Mouse (Mus musculus) c-Kit-positive CD71-positive TER-119-positive erythroid progenitor cells, embryonic 14.5 days (primary cell): ENCODE results near the gene Tmem131l.
"Not testable (repeated sequence)": the region's sequence is repeated elsewhere in the genome, so short reads cannot be mapped to it uniquely, and the experiment has no call there.

Experiments used
- DNase-seq: peaks from one replicate; pipeline ENCODE4 v3.0.0-alpha.2; 2013; ENCODE audit warnings: low spot score

Gene Tmem131l

GRCm38 (mm10) chr3:83906185-83906584, 133.8 kb downstream of the Tmem131l start:
- DNase-seq, result no peak

- DNase-seq, result no peak
These were observed 134.8 kb downstream of the Tmem131l start for GRCm38 (mm10) chr3:83905161-83905560.

- no peak for DNase-seq
These were observed 135.6 kb downstream of the Tmem131l start for GRCm38 (mm10) chr3:83904176-83904958.

- no peak for DNase-seq
These were observed 137.0 kb downstream of the Tmem131l start for GRCm38 (mm10) chr3:83902943-83903342.

- no peak for DNase-seq
These were observed 137.5 kb downstream of the Tmem131l start for GRCm38 (mm10) chr3:83902459-83902858.

DNA sequence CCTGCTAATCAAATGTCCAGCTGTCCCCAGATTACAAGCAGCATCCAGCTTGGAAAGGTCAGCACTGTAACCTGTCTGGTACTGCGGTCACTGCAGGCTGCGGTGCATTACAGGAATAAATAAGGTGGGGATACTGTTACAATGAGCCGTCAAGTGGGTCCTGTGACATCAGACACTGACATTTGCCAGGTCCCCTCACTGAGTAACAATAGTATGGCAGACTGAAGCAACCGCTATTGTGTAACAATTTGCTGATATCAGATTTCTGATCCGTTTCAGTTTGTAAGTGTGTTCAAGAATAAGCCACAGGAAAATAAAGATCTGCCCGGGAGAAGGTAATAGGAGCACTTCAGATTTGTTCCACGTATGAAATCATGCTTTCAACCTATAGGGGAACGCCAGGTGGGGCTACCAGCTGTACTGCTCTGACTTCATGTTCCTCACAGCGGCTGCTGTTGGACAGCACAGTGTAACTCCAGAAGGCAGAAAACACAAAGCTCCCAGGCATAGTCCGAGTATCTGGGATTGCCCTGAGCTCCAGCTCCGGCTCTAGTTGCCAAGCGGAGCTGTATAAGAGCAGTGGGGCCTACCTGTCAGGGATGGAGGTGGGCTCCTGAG, 139.1 kb downstream of the Tmem131l start:
- DNase-seq, result no peak

GRCm38 (mm10) chr3:83899556-83899955, 140.4 kb downstream of the Tmem131l start:
- DNase-seq, result peak; percentile 20

DNA sequence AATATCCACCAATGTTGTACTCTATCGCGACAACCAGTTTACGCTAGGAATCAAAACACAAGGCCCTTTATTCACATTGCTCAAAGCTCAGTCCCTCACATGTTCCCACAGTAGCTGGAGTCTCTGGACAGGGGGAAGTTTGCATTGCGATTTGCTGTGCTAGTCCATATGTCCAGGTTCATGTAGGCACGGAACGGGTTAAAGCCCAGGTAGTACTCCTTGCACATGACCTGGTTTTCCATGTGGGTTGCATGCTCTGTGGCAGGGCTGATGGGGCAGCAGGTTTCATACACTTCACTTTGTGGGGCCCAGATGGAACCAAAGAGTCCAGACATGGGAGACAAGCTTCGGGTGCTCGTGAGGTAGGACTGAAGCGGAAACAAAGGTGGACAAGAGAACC, 141.7 kb downstream of the Tmem131l start:
- DNase-seq, result no peak

GRCm38 (mm10) chr3:83895811-83896210, 144.2 kb downstream of the Tmem131l start:
- DNase-seq, result no peak

DNA sequence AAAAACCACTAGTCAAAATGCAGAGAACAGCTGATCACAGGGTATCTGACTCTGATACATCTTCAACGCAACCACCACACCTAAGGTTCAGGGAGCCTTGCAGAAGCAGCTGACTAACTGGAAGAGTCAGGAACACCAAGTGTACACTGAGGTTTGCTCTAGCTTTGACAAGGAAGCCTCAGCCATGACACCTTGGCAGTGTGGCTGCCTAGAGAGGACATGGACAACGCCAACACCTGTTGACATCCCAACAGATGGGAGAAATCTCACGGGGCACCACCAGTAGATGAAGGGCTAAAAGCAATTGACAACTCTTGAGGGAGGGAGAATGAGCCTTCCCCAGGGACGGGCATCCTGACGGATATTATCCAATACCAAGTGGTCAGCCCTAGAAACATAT, 144.9 kb downstream of the Tmem131l start:
- no peak for DNase-seq

GRCm38 (mm10) chr3:83885163-83885562, 154.8 kb downstream of the Tmem131l start:
- DNase-seq, result no peak

DNA sequence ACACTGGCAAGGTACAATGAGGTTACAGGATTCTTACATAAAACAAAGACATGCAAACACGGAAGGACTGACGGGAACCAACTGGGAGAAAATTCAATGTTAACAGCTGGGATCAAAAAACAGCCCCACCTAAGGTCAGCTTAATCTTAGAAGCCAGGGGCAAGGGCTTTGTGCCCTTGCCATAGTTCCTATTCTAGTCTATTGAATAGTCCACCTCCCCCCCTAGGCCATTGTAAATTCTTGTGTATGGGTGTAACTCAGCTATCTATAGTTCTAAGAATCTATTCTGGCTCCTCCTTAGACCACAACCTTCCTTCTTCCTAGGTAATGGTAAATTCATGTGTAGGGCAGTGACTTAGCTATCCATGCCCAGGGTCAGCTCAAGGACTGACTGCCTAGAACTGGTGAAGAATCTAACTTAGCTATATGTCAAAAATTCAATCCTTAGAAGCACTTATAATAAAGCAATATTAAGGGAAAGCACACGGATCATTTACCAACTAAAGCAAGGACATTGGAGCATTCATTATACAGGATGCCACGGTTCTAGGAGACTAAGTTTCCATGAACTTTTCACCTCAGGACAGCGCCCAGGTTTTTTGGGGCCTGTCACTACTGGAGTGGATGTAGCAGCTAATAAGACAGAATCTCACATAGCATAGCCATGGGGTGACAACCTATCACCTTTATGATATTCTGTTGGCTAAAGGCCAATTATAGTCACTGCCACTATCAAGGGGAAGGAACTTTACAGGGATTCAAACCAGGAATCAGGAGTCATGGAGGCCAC, 160.5 kb downstream of the Tmem131l start:
- not testable (repeated sequence) for DNase-seq

DNA sequence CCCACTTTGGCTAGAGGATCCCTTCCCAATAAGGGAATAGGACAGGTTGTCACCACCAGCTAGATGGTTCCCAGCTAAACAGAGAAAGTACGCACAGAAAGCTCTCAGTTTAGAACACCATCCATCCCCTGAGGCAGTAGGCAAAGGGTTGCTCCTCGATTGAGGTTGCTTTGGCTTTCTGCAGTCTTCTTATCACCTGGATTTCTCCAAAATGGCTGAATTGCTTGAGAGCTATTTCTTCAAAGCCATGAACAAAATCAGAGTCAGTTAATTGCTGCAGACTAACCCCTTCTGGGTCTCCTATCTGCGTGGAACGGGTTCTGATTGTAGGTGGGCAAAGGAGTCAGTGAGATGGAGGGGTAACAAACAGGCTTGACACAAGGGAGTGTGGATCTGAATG, 161.2 kb downstream of the Tmem131l start:
- DNase-seq, result no peak

- DNase-seq, result no peak
These were observed 163.7 kb downstream of the Tmem131l start for GRCm38 (mm10) chr3:83876299-83876698.

DNA sequence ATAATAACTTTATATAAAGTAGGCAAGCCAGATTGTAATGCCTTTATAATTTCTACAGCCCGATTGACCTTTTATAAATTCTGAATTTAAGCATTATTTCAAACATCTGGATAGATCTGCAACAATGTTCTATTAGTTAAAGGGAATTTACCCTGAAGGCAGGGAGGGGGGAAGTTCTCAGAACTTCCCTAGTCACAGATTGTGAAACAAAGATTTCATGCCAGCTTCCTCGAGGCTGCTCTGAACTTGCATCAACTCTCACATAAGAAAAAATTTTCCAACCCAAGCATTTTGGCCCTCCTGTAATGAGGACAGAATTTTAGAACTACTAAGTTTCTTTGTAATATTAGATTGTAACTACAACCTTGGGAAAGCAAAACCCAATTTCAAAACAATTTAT, 164.9 kb downstream of the Tmem131l start:
- DNase-seq, result not testable (repeated sequence)

GRCm38 (mm10) chr3:83872853-83873252, 167.1 kb downstream of the Tmem131l start:
- DNase-seq, result not testable (repeated sequence)

- DNase-seq, result not testable (repeated sequence)
These were observed 168.0 kb downstream of the Tmem131l start for GRCm38 (mm10) chr3:83871962-83872361.

DNA sequence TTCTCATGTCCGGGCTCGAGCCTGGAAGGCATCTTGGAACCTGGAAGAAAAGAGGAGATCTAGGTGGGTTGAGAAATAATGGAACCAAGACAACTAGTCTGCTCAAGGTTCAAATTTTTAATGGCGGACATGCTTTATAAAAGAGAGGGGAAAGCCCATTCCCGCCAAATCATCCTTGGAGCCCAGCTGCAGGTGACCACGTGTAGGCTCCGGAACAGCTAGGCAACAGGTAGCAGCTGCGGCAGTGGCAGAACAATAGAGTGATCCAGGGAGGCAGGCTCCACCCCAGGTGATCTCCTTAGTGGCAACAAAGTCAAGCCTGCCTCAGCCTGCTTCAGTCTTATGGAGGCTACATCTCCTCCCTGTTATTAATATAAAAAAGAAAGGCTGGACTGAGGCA, 168.4 kb downstream of the Tmem131l start:
- not testable (repeated sequence) for DNase-seq

DNA sequence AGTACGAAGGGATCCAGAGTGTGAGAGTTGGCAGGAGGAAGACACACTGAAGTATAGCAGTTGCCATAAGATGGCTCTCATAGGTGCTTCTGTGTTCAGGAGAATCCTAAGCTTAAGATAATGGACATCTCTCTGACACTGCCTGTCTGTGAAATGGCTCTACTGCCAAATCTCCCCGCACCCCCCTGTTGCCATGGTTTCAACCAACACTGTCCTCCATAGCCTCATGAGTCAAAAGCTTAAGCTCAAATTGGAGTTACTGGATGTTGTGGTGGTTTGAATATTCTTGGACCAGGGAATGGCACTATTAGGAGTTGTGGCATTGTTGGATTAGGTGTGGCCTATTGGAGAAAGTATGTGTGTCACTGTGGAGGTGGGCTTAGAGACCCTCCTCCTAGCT, 170.2 kb downstream of the Tmem131l start:
- no peak for DNase-seq

DNA sequence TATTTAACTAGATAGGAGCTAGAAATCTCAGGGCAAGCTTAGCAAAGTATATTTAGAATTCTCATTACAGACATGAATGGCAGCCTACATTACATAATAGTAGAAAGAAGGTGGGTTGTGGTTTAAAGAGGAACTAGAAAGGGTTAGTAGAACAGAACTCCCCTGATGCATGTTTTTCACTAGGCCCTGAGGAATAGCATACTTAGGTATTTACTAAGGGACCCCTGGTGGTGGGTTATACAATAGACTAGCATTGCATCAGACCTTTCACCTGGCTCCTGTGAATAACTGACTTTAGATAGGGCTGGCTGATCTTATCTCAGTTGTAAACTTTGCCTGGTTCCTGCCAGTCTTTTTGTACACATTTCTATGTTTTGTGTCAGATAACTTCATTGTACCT, 172.9 kb downstream of the Tmem131l start:
- not testable (repeated sequence) for DNase-seq

GRCm38 (mm10) chr3:83865216-83865615, 174.8 kb downstream of the Tmem131l start:
- no peak for DNase-seq

DNA sequence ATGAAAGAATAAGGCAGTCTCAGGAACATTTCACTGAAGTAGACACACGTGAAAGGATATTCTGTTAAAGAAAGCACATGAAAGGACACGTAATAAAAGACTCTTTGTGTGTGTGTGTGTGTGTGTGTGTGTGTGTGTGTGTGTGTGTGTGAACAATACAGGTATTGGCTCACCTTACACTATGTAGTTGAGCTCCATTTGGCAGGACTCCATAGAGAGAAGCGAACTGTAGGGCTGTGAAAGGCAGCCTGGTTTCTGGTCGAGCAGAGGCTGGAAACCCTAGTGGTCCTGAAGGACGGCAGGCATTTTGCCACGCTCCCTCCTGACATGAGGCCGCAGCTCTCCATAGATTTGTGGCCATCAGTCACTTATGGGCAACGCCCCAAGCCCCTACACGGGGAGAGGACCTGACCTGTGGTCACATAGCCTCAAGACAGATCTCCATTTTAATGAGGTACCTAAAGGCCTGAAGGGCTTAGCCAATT, 175.9 kb downstream of the Tmem131l start:
- no peak for DNase-seq

DNA sequence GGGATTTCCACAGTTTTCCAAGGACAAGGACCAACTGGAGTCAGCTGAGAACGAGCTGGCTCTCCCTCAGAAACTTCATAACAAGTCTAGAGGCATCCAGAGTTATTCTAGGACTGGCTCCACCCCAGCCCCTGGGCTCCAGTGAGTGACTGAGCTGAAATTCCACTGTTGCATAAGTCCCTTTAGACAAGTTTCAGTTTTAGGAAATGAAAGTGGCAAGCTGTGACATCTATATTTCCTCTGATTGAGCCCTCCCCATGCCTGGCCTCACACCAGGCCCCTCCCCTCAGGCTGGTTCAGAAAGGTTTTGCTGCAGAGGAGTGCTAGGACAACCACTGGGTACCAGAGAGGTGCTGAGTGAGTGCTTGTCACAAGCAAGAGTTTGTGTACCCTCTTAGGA, 177.0 kb downstream of the Tmem131l start:
- no peak for DNase-seq
